Mouse (Mus musculus): ENCODE measurements around the gene Plcd3. TPM values are rescaled to one million over a fixed set of nuclear protein-coding genes. Genes with fewer than 3 reads are reported as not detected.

Gene Plcd3
- total RNA-seq (2021) (10 to 100 TPM; 13.7 to 14.0 TPM), polyA plus RNA-seq (2012; rRNA removed) (20.6 and 22.3 TPM in 2 replicates)
- long read RNA-seq, partial matches to known transcripts: 7 of 8 reads
- long read RNA-seq, other reads (novel, unspliced or antisense): 1 of 8 reads

- Histone ChIP-seq H3K4me1 (ENCODE audit: control insufficient read depth, insufficient read depth, low read length) (peaks cover 22% of the 10 kb centered on the region), H3K9ac (ENCODE audit: low read depth, low read length) (peak within 1 kb of the TSS; percentile 89), H3K27ac (peak within 1 kb of the TSS; percentile 88), H3K27me3 (ENCODE audit: control insufficient read depth, insufficient read depth, low read length) (no peaks in the 10 kb centered on the region), H3K36me3 (ENCODE audit: control insufficient read depth, insufficient read depth, low read length) (no peaks in the 10 kb centered on the region), H3K79me2 (replicated peaks; ENCODE audit: control insufficient read depth, insufficient read depth, low read length) (no peaks in the 10 kb centered on the region), H3K4me3 (peak within 1 kb of the TSS; percentile 72)
- peak; percentile 91 to 93 for DNase-seq
- intact Hi-C loops (cut with DNase I): no loop called here
- TF ChIP-seq CTCF (IDR thresholded peaks at IDR 0.05) (0 out of 2 replicates have a peak, but pooled peaks have one; percentile 10), EP300 (IDR thresholded peaks at IDR 0.05; ENCODE audit: insufficient read depth, low read depth, low read length) (0 out of 2 replicates have a peak, but pooled peaks have one; percentile 10), POLR2A (IDR thresholded peaks at IDR 0.05; ENCODE audit: insufficient read depth, low read depth, low read length) (peak; percentile 97)
- under 1% methylated on average over 34 of the region's 34 CpGs for WGBS
Measured at GRCm38 (mm10) chr11:103101481-103101865, at the start of gene Plcd3, which contains the start of gene Acbd4. Gene Plcd3, minus strand, starts transcription at chr11:103101658. Gene Acbd4, plus strand, starts transcription at chr11:103101682.

GRCm38 (mm10) chr11:103149771-103150170, 48.3 kb upstream of the Plcd3 start:
- H3K79me2 ChIP-seq (replicated peaks; ENCODE audit: control insufficient read depth, insufficient read depth, low read length): no peaks in the 10 kb centered on the region
- 91% methylated on average over 4 of the region's 4 CpGs for WGBS
- no peak for DNase-seq
- H3K4me3 ChIP-seq: no peak overlapping the region
- H3K27me3 ChIP-seq (ENCODE audit: control insufficient read depth, insufficient read depth, low read length): no peaks in the 10 kb centered on the region
- no peak overlapping the region for H3K27ac ChIP-seq
- no peak overlapping the region for H3K9ac ChIP-seq (ENCODE audit: low read depth, low read length)
- no peaks in the 10 kb centered on the region for H3K4me1 ChIP-seq (ENCODE audit: control insufficient read depth, insufficient read depth, low read length)
- intact Hi-C loops (cut with DNase I): no loop called here
- no peaks in the 10 kb centered on the region for H3K36me3 ChIP-seq (ENCODE audit: control insufficient read depth, insufficient read depth, low read length)
- TF ChIP-seq POLR2A (IDR thresholded peaks at IDR 0.05; ENCODE audit: insufficient read depth, low read depth, low read length) (no peak), EP300 (IDR thresholded peaks at IDR 0.05; ENCODE audit: insufficient read depth, low read depth, low read length) (no peak), CTCF (IDR thresholded peaks at IDR 0.05) (no peak)

GRCm38 (mm10) chr11:103147766-103148165, 46.3 kb upstream of the Plcd3 start:
- Histone ChIP-seq H3K4me3 (no peak overlapping the region), H3K27me3 (ENCODE audit: control insufficient read depth, insufficient read depth, low read length) (no peaks in the 10 kb centered on the region), H3K4me1 (ENCODE audit: control insufficient read depth, insufficient read depth, low read length) (peaks cover 2% of the 10 kb centered on the region; the same call in 1 of the 2 replicates), H3K27ac (no peak overlapping the region), H3K9ac (ENCODE audit: low read depth, low read length) (no peak overlapping the region), H3K36me3 (ENCODE audit: control insufficient read depth, insufficient read depth, low read length) (no peaks in the 10 kb centered on the region), H3K79me2 (replicated peaks; ENCODE audit: control insufficient read depth, insufficient read depth, low read length) (no peaks in the 10 kb centered on the region)
- 76% methylated on average over 4 of the region's 4 CpGs for WGBS
- intact Hi-C loops (cut with DNase I): no loop called here
- no peak for DNase-seq
- TF ChIP-seq POLR2A (IDR thresholded peaks at IDR 0.05; ENCODE audit: insufficient read depth, low read depth, low read length) (no peak), CTCF (IDR thresholded peaks at IDR 0.05) (no peak), EP300 (IDR thresholded peaks at IDR 0.05; ENCODE audit: insufficient read depth, low read depth, low read length) (no peak)

- TF ChIP-seq CTCF (IDR thresholded peaks at IDR 0.05) (no peak), POLR2A (IDR thresholded peaks at IDR 0.05; ENCODE audit: insufficient read depth, low read depth, low read length) (no peak), EP300 (IDR thresholded peaks at IDR 0.05; ENCODE audit: insufficient read depth, low read depth, low read length) (no peak)
- Histone ChIP-seq H3K4me1 (ENCODE audit: control insufficient read depth, insufficient read depth, low read length) (peaks cover 11% of the 10 kb centered on the region), H3K9ac (ENCODE audit: low read depth, low read length) (no peak overlapping the region), H3K27ac (no peak overlapping the region), H3K4me3 (no peak overlapping the region), H3K27me3 (ENCODE audit: control insufficient read depth, insufficient read depth, low read length) (no peaks in the 10 kb centered on the region), H3K79me2 (replicated peaks; ENCODE audit: control insufficient read depth, insufficient read depth, low read length) (no peaks in the 10 kb centered on the region), H3K36me3 (ENCODE audit: control insufficient read depth, insufficient read depth, low read length) (no peaks in the 10 kb centered on the region)
- intact Hi-C loops (cut with DNase I): no loop called here
- no peak for DNase-seq
- 80% methylated on average over 4 of the region's 4 CpGs for WGBS
Measured at GRCm38 (mm10) chr11:103146386-103146785, 44.9 kb upstream of the Plcd3 start.

GRCm38 (mm10) chr11:103144309-103145285, 43.1 kb upstream of the Plcd3 start:
- peak in 1 of 2 experiments; percentile 36 for DNase-seq
- H3K9ac ChIP-seq (ENCODE audit: low read depth, low read length): no peak overlapping the region
- intact Hi-C loops (cut with DNase I): no loop called here
- H3K4me3 ChIP-seq: no peak overlapping the region
- H3K4me1 ChIP-seq (ENCODE audit: control insufficient read depth, insufficient read depth, low read length): peaks cover 21% of the 10 kb centered on the region
- H3K36me3 ChIP-seq (ENCODE audit: control insufficient read depth, insufficient read depth, low read length): no peaks in the 10 kb centered on the region
- no peaks in the 10 kb centered on the region for H3K27me3 ChIP-seq (ENCODE audit: control insufficient read depth, insufficient read depth, low read length)
- WGBS: 42% methylated on average over 12 of the region's 12 CpGs
- TF ChIP-seq EP300 (IDR thresholded peaks at IDR 0.05; ENCODE audit: insufficient read depth, low read depth, low read length) (no peak), CTCF (IDR thresholded peaks at IDR 0.05) (no peak), POLR2A (IDR thresholded peaks at IDR 0.05; ENCODE audit: insufficient read depth, low read depth, low read length) (no peak)
- no peaks in the 10 kb centered on the region for H3K79me2 ChIP-seq (replicated peaks; ENCODE audit: control insufficient read depth, insufficient read depth, low read length)
- H3K27ac ChIP-seq: no peak overlapping the region; the same call in 1 of the 2 replicates
